Mouse (Mus musculus) bone marrow, adult 2 months (tissue): ENCODE data around the gene Rpusd1. TPM values are rescaled to one million over a fixed set of nuclear protein-coding genes. Genes with fewer than 3 reads are reported as not detected.
"Not testable (repeated sequence)": the region's sequence is repeated elsewhere in the genome, so short reads cannot be mapped to it uniquely, and the experiment has no call there.

Experiments used
- H3K27ac ChIP-seq: fragments of 200-500 bp; 2 replicates; pipeline ENCODE4 v1.5.1; 2012; ENCODE audit warnings: low read depth, mild to moderate bottlenecking, control low read depth, inconsistent platforms, low read length; ENCODE audit not compliant: control insufficient read depth, poor library complexity, insufficient read depth
- H3K4me1 ChIP-seq: fragments of 200-500 bp; 2 replicates; pipeline ENCODE4 v1.6.1; 2011; ENCODE audit warnings: low read length; ENCODE audit not compliant: control insufficient read depth, insufficient read depth
- H3K4me3 ChIP-seq: fragments of 200-500 bp; replicated peaks from 2 replicates; pipeline ENCODE3; 2011; ENCODE audit warnings: mild to moderate bottlenecking, low read depth, low read length, control low read depth; ENCODE audit not compliant: control insufficient read depth
- CTCF ChIP-seq: fragments of 200-500 bp; IDR thresholded peaks from 2 replicates; pipeline ENCODE4 v1.5.1; 2011; ENCODE audit warnings: low read length, control low read depth; ENCODE audit not compliant: control insufficient read depth, insufficient read depth
- POLR2A ChIP-seq: fragments of 200-500 bp; IDR thresholded peaks from 2 replicates; pipeline ENCODE4 v1.6.1; 2011; ENCODE audit warnings: low read depth, mild to moderate bottlenecking, control low read depth, low read length, borderline replicate concordance; ENCODE audit not compliant: control insufficient read depth
- WGBS: fragments of 180-500 bp; shearing (Covaris S2); methylation state at CpG from one replicate; pipeline ENCODE4 v1.1.7; 2018; 5-methylcytosine and 5-hydroxymethylcytosine counted together
- polyA plus RNA-seq: library from polyadenylated mRNA; stranded (reverse); fragments of >200 nt; gene quantifications from 2 replicates; pipeline ENCODE4 v1.2.4, GENCODE M21; 2011; ENCODE audit warnings: low replicate concordance; ENCODE audit not compliant: missing spikeins, insufficient read depth, insufficient read length

Gene Rpusd1
- polyA plus RNA-seq, 1 experiment: 8.6 TPM

GRCm38 (mm10) chr17:25723470-25723869, 4.0 kb upstream of the Rpusd1 start:
- Histone ChIP-seq H3K27ac (no peak overlapping the region), H3K4me1 (peaks cover 3% of the 10 kb centered on the region), H3K4me3 (no peak overlapping the region)
- 97% methylated on average over 19 of the region's 19 CpGs for WGBS
- TF ChIP-seq POLR2A (no peak), CTCF (no peak)

DNA sequence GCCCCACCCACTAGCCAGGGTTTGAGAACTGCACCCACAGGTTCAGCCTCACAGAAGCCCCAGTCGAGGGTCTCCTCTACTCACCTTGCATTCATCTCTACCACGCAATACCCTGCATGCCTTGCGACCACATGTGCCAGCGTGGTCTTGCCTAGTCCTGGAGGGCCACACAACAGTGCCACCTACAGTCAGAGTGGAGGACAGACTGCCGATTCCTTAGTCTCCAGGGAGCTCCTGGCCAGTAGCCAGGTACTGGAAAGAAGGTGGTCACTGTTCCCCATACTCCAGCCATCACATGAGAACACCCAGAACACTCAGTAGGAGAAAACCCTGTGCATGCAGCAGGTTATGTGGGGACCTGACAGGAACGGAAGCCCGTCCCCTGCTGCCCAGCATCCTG, 3.6 kb upstream of the Rpusd1 start:
- no peak overlapping the region for H3K4me3 ChIP-seq
- peak; percentile 22; the same call in 1 of the 2 replicates for TF ChIP-seq CTCF
- TF ChIP-seq POLR2A: no peak
- H3K27ac ChIP-seq: no peak overlapping the region
- peaks cover 3% of the 10 kb centered on the region for H3K4me1 ChIP-seq
- WGBS: 88% methylated on average over 7 of the region's 7 CpGs

- Histone ChIP-seq H3K4me1 (peaks cover 3% of the 10 kb centered on the region), H3K27ac (no peak overlapping the region), H3K4me3 (no peak overlapping the region)
- WGBS: 92% methylated on average over 6 of the region's 6 CpGs
- TF ChIP-seq CTCF: no peak
- no peak for TF ChIP-seq POLR2A
These were observed 2.2 kb upstream of the Rpusd1 start for GRCm38 (mm10) chr17:25725264-25725663.

- Histone ChIP-seq H3K4me1 (peaks cover 3% of the 10 kb centered on the region), H3K27ac (no peak overlapping the region), H3K4me3 (peak overlapping the region; percentile 88)
- 16% methylated on average over 4 of the region's 4 CpGs for WGBS
- TF ChIP-seq POLR2A (no peak), CTCF (no peak)
These were observed 470 bp downstream of the Rpusd1 start for GRCm38 (mm10) chr17:25728009-25728270.

DNA sequence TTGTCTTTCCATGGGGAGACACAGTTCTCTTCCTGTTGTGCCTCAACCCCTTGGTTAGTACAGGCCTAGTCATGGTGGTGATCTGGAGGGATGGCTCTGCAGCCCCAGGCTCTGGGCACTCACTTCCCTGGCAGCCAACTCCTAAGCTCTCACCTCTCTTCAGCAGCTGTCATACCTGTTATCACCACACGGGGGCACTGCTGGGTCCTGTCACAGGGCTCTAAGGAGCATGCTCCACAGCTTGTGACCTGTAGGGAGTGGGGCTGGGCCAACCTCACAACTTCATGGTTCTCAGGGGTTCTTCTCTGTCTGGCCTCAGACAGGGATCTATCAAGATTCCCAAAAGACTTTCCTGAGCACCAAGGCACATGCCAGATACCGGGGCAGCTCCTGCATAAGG, 4.6 kb downstream of the Rpusd1 start:
- peaks cover 3% of the 10 kb centered on the region for H3K4me1 ChIP-seq
- peak; percentile 90 for TF ChIP-seq CTCF
- no peak for TF ChIP-seq POLR2A
- no peak overlapping the region for H3K4me3 ChIP-seq
- H3K27ac ChIP-seq: no peak overlapping the region
- WGBS: 19% methylated on average over 2 of the region's 2 CpGs

GRCm38 (mm10) chr17:25735246-25735645, 7.8 kb downstream of the Rpusd1 start:
- no peaks in the 10 kb centered on the region for H3K4me1 ChIP-seq
- H3K4me3 ChIP-seq: no peak overlapping the region
- WGBS: 77% methylated on average over 5 of the region's 5 CpGs
- H3K27ac ChIP-seq: no peak overlapping the region
- TF ChIP-seq POLR2A: no peak
- no peak for TF ChIP-seq CTCF

GRCm38 (mm10) chr17:25735745-25736144, 8.3 kb downstream of the Rpusd1 start, which contains the start of gene Mslnl:
TSS of gene Mslnl (plus strand) at chr17:25736042.
- H3K4me1 ChIP-seq: no peaks in the 10 kb centered on the region
- TF ChIP-seq POLR2A: no peak
- no peak for TF ChIP-seq CTCF
- WGBS: 73% methylated on average over 3 of the region's 3 CpGs

GRCm38 (mm10) chr17:25738861-25739260, 11.4 kb downstream of the Rpusd1 start:
- Histone ChIP-seq H3K27ac (no peak overlapping the region), H3K4me1 (no peaks in the 10 kb centered on the region), H3K4me3 (no peak overlapping the region)
- no peak for TF ChIP-seq POLR2A
- WGBS: 65% methylated on average over 7 of the region's 7 CpGs

More at GRCm38 (mm10) chr17:25735745-25736144, 8.3 kb downstream of the Rpusd1 start, which contains the start of gene Mslnl:
- Histone ChIP-seq H3K4me3 (no peak within 1 kb of the TSS), H3K27ac (no peak within 1 kb of the TSS)

DNA sequence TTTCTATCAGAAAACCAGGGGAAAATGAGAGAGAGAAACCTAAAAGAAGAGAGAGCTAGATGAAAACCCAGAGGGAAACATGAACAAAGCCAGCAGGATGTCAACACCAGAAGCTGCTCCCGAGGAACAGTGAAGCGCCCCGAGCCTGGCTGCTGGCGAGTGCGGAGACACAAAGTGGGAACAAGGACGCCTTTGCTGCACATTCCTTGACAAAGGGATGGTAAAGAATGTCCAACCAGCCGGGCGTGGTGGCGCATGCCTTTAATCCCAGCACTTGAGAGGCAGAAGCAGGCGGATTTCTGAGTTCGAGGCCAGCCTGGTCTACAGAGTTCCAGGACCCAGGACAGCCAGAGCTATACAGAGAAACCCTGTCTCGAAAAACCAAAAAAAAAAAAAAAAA, 14.0 kb downstream of the Rpusd1 start:
- not testable (repeated sequence) for H3K27ac ChIP-seq, H3K4me3 ChIP-seq, H3K4me1 ChIP-seq
- 73% methylated on average over 12 of the region's 12 CpGs for WGBS
